Mouse (Mus musculus) small intestine, adult 2 months (tissue): ENCODE data around the gene Acsl6.

Source experiments
- CTCF ChIP-seq: fragments of 200-500 bp; IDR thresholded peaks from 2 replicates; pipeline ENCODE4 v1.5.1; 2012; ENCODE audit warnings: low read depth, mild to moderate bottlenecking, control low read depth, inconsistent platforms, low read length, moderate library complexity, mixed read lengths; ENCODE audit not compliant: insufficient replicate concordance, insufficient read length; ENCODE audit errors: extremely low read depth
- POLR2A ChIP-seq: fragments of 200-500 bp; IDR thresholded peaks from 2 replicates; pipeline ENCODE4 v1.6.1; 2012; ENCODE audit warnings: low read depth, mild to moderate bottlenecking, control low read depth, inconsistent platforms, low read length, moderate library complexity

- TF ChIP-seq CTCF (no peak), POLR2A (no peak)
Measured at GRCm38 (mm10) chr11:54355564-54355955, 52.0 kb downstream of the Acsl6 start.
